Mouse (Mus musculus): Measurements from ENCODE around the gene 9930111J21Rik1.
"Not testable (repeated sequence)": the region's sequence is repeated elsewhere in the genome, so short reads cannot be mapped to it uniquely, and the experiment has no call there.

The 9930111J21Rik1 gene

GRCm38 (mm10) chr11:48979251-48979650 lies at the start of gene 9930111J21Rik1:
Gene 9930111J21Rik1 (minus strand): TSS chr11:48979398.
- ATAC-seq (ENCODE audit: low TSS enrichment): not testable (repeated sequence)

GRCm38 (mm10) chr11:49012074-49012473 lies 32.9 kb upstream of the 9930111J21Rik1 start:
- ATAC-seq (ENCODE audit: low TSS enrichment): not testable (repeated sequence)

- not testable (repeated sequence) for ATAC-seq (ENCODE audit: low TSS enrichment)
Measured at GRCm38 (mm10) chr11:49006785-49007184, 27.6 kb upstream of the 9930111J21Rik1 start.

GRCm38 (mm10) chr11:49006317-49006716 lies 27.1 kb upstream of the 9930111J21Rik1 start:
- ATAC-seq (ENCODE audit: low TSS enrichment): not testable (repeated sequence)

GRCm38 (mm10) chr11:49000411-49000810 lies 21.2 kb upstream of the 9930111J21Rik1 start:
- not testable (repeated sequence) for ATAC-seq (ENCODE audit: low TSS enrichment)

GRCm38 (mm10) chr11:48994018-48994417 lies 14.8 kb upstream of the 9930111J21Rik1 start, which contains the start of gene Tgtp1:
Gene Tgtp1 (minus strand): TSS chr11:48994172.
- not testable (repeated sequence) for ATAC-seq (ENCODE audit: low TSS enrichment)

- not testable (repeated sequence) for ATAC-seq (ENCODE audit: low TSS enrichment)
Measured at GRCm38 (mm10) chr11:48993296-48993695, 14.1 kb upstream of the 9930111J21Rik1 start.

GRCm38 (mm10) chr11:48991740-48992520 lies 12.7 kb upstream of the 9930111J21Rik1 start, which contains the start of gene Gm12185:
Gene Gm12185 (minus strand): TSS chr11:48992226.
- not testable (repeated sequence) for ATAC-seq (ENCODE audit: low TSS enrichment)

- ATAC-seq (ENCODE audit: low TSS enrichment): not testable (repeated sequence)
Measured at GRCm38 (mm10) chr11:48989981-48990380, 10.8 kb upstream of the 9930111J21Rik1 start.

GRCm38 (mm10) chr11:48988219-48988618 lies 9.0 kb upstream of the 9930111J21Rik1 start:
- not testable (repeated sequence) for ATAC-seq (ENCODE audit: low TSS enrichment)

GRCm38 (mm10) chr11:48982848-48983247 lies 3.6 kb upstream of the 9930111J21Rik1 start:
- ATAC-seq (ENCODE audit: low TSS enrichment): not testable (repeated sequence)

GRCm38 (mm10) chr11:48980052-48980451 lies 854 bp upstream of the 9930111J21Rik1 start:
- ATAC-seq (ENCODE audit: low TSS enrichment): not testable (repeated sequence)

- ATAC-seq (ENCODE audit: low TSS enrichment): not testable (repeated sequence)
Measured at GRCm38 (mm10) chr11:48978240-48978939, 808 bp downstream of the 9930111J21Rik1 start, which contains the start of gene Olfr56. Gene Olfr56 (plus strand): TSS chr11:48978889.

- not testable (repeated sequence) for ATAC-seq (ENCODE audit: low TSS enrichment)
Measured at GRCm38 (mm10) chr11:48974686-48975085, 4.5 kb downstream of the 9930111J21Rik1 start.

GRCm38 (mm10) chr11:48946090-48946489 lies 33.1 kb downstream of the 9930111J21Rik1 start, which contains the start of gene Psme2b:
Gene Psme2b (minus strand): TSS chr11:48946190.
- not testable (repeated sequence) for ATAC-seq (ENCODE audit: low TSS enrichment)

GRCm38 (mm10) chr11:48939286-48939685 lies 39.9 kb downstream of the 9930111J21Rik1 start:
- ATAC-seq (ENCODE audit: low TSS enrichment): not testable (repeated sequence)

GRCm38 (mm10) chr11:48935291-48935690 lies 43.9 kb downstream of the 9930111J21Rik1 start:
- not testable (repeated sequence) for ATAC-seq (ENCODE audit: low TSS enrichment)

GRCm38 (mm10) chr11:48933923-48934322 lies 45.3 kb downstream of the 9930111J21Rik1 start:
- not testable (repeated sequence) for ATAC-seq (ENCODE audit: low TSS enrichment)

GRCm38 (mm10) chr11:48933422-48933821 lies 45.8 kb downstream of the 9930111J21Rik1 start:
- not testable (repeated sequence) for ATAC-seq (ENCODE audit: low TSS enrichment)

GRCm38 (mm10) chr11:48928068-48928467 lies 51.1 kb downstream of the 9930111J21Rik1 start:
- ATAC-seq (ENCODE audit: low TSS enrichment): not testable (repeated sequence)

- ATAC-seq (ENCODE audit: low TSS enrichment): not testable (repeated sequence)
Measured at GRCm38 (mm10) chr11:48926437-48926836, 52.8 kb downstream of the 9930111J21Rik1 start.

- ATAC-seq (ENCODE audit: low TSS enrichment): not testable (repeated sequence)
Measured at GRCm38 (mm10) chr11:48923818-48924217, 55.4 kb downstream of the 9930111J21Rik1 start.

Measured in frontal cortex, adult (tissue).